Mouse (Mus musculus): ENCODE results near the gene Gm42372.

GRCm38 (mm10) chr7:17025505-17025894 lies 42.6 kb downstream of the Gm42372 start:
- no peak for TF ChIP-seq CTCF (IDR thresholded peaks at IDR 0.05; ENCODE audit: low read depth, low read length)
- no peak for TF ChIP-seq POLR2A (IDR thresholded peaks at IDR 0.05; ENCODE audit: insufficient read depth, low read length)
